Mouse (Mus musculus): ENCODE results near the gene Lbhd1.

The Lbhd1 gene

DNA sequence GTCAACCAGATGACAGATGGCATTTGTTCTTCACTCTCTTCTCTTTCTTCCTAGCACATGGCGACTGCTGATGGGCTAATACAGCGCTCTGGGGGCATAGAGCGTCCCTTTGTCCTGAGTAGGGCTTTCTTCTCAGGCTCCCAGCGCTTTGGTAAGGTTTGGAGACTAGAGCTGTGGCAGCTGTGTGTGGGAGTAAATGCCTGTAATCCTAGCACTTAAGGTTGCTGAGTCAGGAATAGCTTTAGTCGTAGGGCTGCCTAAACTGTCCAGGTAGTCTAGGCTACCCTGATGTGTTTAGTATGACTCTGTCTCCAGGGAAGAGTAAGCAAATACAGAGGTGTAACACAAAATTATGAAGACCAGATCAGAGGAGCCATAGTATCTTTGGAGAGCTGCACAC lies 28.3 kb downstream of the Lbhd1 start:
- peak; percentile 39 to 60 for DNase-seq (ENCODE audit: low spot score in 2 of 2)

DNA sequence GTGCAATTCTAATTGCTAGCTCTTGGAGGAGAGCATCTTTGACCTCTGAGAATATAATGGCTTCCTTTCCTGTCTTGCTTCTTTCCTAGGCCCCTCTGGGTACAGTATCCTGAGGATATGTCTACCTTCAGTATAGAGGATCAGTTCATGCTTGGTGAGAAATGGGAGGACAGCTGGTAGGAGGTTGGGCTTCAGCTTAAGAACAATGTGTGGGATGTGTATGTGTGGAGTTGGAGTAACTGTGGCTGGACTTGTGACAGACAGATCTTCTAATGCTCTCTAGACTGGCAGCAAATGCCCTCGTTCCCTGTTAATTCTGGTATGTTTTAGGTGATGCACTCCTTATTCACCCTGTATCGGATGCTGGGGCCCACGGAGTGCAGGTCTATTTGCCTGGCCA lies 30.7 kb downstream of the Lbhd1 start:
- peak; percentile 44 to 49 for DNase-seq (ENCODE audit: low spot score in 2 of 2)

- no peak for DNase-seq (ENCODE audit: low spot score in 2 of 2)
Measured at GRCm38 (mm10) chr19:8919000-8919399, 35.5 kb downstream of the Lbhd1 start.

GRCm38 (mm10) chr19:8919684-8920072 lies 36.1 kb downstream of the Lbhd1 start:
- no peak for DNase-seq (ENCODE audit: low spot score in 2 of 2)

- peak; percentile 93 to 97 for DNase-seq (ENCODE audit: low spot score in 2 of 2)
Measured at GRCm38 (mm10) chr19:8920073-8920736, 36.7 kb downstream of the Lbhd1 start, which contains the start of gene B3gat3. TSS of gene B3gat3 (plus strand) at chr19:8920374.

- no peak for DNase-seq (ENCODE audit: low spot score in 2 of 2)
Measured at GRCm38 (mm10) chr19:8920836-8921291, 37.3 kb downstream of the Lbhd1 start.

GRCm38 (mm10) chr19:8921741-8922140 lies 38.2 kb downstream of the Lbhd1 start:
- DNase-seq (ENCODE audit: low spot score in 2 of 2): no peak

DNA sequence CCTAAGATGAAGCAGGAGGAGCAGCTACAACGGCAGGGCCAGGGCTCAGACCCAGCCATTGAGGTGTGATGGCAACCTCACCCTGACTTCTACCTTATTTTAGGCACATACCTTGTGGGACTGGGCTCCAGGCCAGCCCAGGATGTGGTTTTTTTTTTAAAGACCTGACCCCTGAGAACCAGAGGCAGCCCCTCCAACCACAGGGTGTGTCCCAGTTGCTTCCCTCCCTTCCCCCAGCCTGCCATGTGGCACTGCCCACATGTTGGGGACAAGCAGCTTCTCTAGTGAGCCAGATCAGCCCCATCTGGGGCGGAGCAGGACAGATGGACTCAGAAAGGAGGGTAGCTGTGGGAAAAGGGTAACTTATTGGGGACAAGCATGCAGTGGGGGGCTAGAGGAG lies 43.2 kb downstream of the Lbhd1 start:
- DNase-seq (ENCODE audit: low spot score in 2 of 2): no peak

DNA sequence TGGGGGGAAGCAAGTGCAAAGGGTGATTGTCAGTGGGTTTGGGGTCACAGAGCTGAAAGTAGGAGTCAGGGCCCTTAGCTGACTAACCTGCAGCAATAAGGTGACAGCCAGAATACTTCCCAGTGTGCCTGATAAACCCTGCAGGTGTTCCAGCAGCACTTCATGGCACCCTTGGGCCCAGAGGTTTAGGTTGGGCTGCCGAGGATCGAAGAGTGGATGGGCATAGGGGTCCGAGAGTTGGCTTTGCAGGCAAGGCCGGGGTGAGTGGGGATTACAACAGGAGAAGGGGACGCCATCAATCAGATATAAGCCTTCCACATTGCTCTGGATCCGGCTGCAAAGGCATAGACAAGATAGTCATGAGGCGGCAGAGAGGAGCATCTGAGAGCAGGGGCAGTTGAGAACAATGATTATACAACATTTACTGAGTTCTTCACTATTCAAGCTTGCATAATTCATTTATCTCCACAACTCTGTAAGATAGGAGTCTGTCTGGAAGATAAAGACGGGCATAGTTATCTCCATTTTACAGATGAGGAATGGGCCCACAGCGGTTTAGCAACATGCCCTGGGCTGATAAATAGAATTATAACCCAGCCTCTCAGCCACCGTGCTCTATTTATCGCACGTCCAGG lies 44.5 kb downstream of the Lbhd1 start:
- no peak for DNase-seq (ENCODE audit: low spot score in 2 of 2)

- no peak for DNase-seq (ENCODE audit: low spot score in 2 of 2)
Measured at GRCm38 (mm10) chr19:8928689-8929223, 45.2 kb downstream of the Lbhd1 start.

DNA sequence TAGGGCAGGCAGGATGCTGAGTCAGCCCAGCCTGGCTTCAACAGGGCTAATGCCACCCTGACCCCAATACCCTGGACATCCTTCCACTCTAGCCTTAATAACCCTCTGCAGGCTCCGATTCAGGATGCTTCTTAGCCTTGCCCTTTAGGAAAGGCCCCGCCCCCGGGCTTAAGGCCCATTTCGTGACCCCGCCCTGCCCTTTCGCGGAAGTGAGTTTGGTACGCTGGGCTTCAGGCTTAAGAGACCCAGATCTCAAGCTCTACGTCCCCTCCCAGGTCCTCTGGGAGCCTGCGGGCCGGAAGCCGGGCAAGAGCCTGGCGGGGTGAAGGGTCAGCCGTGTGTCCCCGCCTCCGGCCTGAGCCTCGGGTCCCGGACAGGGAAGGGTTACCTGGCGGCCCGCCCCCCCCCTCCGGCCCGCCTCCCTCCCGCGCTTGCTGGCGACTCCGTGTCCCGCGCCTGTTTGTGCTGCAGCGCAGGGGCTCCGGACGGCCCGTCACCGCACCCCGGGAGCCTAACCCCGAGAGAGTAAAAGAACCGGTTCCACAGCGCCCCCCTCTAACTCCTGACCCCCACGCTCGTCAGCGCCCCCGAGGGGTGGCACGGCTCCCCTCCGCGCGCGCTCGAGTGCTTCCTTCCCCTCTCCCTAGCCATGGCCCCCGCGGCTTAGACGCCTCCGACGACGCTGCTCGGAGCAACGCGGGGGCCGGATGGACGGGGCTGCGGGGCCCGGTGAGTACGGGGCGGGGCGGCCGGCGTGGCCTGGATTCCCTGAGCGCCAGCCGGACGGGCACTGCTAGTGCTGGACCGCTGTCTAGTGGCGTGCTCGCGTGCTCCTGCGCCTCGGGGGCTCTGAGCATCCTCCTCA lies 45.9 kb downstream of the Lbhd1 start, which contains the start of the genes Rom1 and Eml3:
Gene Rom1, minus strand, starts transcription at position 133 of the 865 bp plus-strand sequence.
Gene Eml3, plus strand, starts transcription at position 329 of the 865 bp plus-strand sequence.
- peak; percentile 42 to 65 for DNase-seq (ENCODE audit: low spot score in 2 of 2)

- no peak for DNase-seq (ENCODE audit: low spot score in 2 of 2)
Measured at GRCm38 (mm10) chr19:8930117-8930516, 46.6 kb downstream of the Lbhd1 start.

- DNase-seq (ENCODE audit: low spot score in 2 of 2): no peak
Measured at GRCm38 (mm10) chr19:8930771-8931170, 47.2 kb downstream of the Lbhd1 start.

DNA sequence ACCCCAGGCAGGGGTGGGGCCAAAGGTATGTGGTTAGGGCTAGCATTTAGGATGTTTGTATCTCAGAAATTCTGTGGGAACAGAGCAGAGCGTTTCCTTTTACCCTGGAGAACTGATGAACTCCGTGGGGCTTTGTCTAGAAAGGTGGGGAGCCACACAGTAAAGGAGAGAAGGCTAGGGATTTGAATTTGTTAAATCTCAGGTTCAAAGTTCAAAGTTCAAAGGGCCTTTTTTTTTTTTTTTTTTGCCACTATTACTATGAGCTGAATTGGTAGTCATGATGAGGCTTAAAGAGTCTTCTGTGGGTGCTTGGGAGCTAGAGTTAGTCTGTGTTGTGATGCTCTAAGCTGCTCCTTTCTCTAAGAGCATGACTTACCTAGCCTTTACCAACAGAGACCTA lies 53.2 kb downstream of the Lbhd1 start:
- DNase-seq (ENCODE audit: low spot score in 2 of 2): no peak

- no peak for DNase-seq (ENCODE audit: low spot score in 2 of 2)
Measured at GRCm38 (mm10) chr19:8940526-8941133, 57.1 kb downstream of the Lbhd1 start.

DNA sequence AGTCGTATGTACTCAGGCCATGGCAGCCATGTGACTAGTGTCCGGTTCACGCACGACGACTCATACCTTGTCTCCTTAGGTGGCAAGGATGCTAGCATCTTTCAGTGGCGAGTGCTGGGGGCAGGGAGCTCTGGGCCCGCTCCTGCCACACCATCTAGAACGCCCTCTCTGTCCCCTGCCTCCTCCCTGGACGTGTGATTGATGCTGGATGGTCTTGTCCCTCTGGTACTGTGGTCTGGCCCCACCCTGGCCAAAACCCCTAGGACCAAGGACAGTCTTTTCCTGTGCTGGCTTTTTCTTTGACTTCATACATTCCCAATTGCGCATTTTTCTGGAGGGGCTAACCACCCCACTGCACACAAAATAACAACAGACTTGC lies 57.6 kb downstream of the Lbhd1 start:
- no peak for DNase-seq (ENCODE audit: low spot score in 2 of 2)

DNA sequence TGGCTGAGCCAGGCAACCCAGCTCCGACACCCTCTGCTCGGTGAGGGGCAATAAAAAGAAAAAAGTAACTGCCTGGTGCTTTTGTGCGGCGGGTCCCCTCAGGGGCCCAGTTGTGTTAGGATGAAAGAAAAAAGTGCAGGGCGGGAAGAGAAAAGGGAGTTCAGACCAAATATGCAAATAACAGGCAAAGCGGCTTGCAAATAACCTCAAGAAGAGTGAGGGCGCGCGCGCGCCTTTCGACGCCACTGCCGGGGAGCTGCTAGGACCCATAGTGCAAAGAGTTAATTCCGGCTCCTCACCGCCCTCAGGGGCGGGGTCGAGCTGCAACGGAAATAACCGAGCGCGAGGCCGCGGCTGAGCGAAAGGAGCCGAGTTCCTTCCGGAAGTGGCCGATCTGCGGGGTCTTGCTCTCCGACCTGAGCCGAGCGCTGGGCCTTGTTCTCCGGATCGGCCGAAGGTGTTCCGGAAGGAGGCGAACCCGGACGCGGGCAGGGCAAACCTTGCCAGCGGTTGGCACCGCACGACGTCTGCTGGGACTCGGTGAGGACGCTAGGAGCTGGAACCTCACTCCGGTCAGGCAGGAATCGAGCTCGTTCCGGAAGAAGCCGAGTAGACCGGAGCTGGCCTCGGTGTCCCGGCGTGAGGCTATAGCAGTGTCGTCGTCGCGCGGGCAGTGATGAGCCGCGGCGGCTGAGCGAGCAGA lies 58.1 kb downstream of the Lbhd1 start, which contains the start of gene Mta2:
Gene Mta2, plus strand, starts transcription at position 361 of the 703 bp plus-strand sequence.
- peak; percentile 93 to 94 for DNase-seq (ENCODE audit: low spot score in 2 of 2)
